Mouse (Mus musculus): Measurements from ENCODE around the gene Usp51.
"Not testable (repeated sequence)": the region's sequence is repeated elsewhere in the genome, so short reads cannot be mapped to it uniquely, and the experiment has no call there.

Usp51 gene

GRCm38 (mm10) chrX:153006387-153006841 lies at the start of gene Usp51:
Gene Usp51 (plus strand): TSS chrX:153006469.
- peak; percentile 12 for DNase-seq

DNA sequence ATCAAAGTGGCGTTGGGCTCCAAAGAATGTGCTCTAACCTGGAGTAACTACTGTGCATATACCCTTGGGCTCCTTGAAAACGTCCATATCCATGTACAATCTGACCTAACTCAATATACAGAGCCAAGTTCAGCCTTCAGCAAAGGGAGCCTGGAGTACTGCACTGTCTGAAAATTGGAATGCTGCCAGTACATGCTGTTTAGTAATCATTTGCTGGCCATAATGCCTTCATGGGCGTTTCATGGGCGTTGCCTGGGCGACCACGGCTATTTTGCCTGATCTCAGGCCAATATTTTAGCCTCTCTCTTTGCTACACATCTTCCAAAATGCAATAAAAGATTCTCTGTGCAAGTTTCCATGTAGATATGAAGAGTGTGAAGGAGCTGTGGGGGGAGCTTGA lies 36.7 kb upstream of the Usp51 start:
- no peak for DNase-seq

DNA sequence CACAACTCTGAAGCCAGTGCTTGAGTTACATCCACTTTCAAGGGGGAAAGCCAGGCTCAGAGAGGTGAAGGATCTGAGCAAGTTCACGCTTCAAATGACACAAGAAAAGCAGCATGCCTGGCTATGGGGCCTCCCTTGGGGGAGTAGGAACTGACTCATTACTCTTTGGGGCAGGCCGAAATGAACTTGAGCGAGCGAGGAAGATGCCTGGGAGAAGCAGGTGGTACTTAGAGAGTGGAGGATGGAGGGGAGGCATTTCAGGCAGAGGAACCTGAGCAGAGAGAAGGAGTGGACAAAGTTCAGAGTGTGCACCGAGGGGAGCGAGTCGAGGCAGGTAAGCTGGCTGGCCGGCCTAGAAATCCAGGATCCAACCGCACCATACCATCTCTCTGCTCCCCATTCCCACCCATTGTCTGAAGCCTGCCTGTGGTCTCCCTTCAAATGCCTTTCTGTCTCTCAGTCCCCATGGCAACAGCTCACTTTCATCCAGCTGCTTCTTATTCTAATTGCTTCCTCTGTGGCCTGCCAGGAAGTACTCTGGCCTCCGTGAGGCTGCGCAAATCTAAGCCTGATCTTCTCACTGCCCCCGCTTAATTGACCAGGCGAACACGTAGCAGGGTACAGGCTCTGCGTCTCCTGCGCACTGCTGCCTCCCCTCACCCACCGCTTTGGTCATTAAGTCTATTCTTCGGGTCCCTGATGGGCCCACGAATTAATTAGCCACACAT lies 32.6 kb upstream of the Usp51 start:
- not testable (repeated sequence) for DNase-seq

- no peak for DNase-seq
These were observed 32.0 kb upstream of the Usp51 start for GRCm38 (mm10) chrX:152974204-152974661.

- DNase-seq: no peak
These were observed 29.7 kb upstream of the Usp51 start for GRCm38 (mm10) chrX:152976538-152976937.

DNA sequence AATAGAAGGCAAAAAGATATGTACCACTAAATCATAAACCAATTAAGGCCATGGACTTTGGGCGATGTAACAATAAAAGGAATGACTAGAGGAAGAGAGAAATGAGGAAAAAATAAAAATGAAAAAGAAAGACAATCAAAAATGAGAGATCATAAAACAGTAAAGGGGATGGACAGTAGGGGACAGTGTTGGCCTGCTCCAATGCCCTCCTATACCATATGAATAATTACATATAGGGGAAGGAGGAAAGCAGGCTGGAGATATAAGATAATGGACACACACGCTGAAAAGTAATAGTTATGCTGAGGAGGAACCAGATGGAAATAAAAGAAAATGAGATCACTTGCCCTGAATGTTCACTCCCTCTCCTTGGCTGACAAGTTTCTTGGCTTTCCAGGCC lies 21.3 kb upstream of the Usp51 start:
- no peak for DNase-seq

DNA sequence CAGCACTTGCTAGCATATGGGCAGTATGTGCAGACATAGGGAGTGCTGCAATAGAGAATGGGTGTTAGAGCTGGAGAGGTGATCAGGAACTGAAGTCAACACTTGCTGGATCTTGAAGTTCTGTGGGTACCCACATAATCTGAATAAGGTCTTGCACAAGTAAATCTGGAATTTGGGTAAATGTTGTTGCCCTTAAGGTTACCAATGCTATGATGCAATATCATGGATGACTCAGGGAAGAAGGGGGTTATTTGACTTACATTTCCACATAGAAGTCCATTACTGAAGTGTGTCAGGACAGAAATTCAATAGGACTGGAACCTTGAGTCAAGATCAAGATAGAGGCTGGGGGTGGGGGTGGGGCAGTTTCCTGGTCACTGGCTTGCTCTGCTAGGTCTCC lies 16.4 kb upstream of the Usp51 start:
- not testable (repeated sequence) for DNase-seq

DNA sequence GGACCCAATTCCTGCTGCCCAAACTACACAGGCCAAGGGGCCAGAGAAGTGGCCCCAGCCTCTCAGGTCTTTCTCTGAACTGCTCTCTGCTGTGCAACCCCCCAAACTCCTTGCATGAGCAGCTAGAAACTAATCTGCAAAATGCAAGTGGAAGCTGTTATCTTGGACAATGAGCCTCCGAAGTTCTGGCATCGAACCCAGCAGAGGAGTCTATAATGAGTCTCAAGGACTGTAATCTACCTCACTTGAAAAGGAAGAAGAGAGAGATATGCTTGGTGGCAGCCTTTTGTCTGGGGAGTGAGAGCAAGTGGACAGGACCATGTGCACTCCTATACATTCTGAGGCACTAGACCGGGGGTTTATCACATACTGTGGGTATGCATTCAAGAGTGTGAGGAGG lies 10.2 kb upstream of the Usp51 start:
- not testable (repeated sequence) for DNase-seq

- DNase-seq: peak; percentile 11
These were observed 884 bp downstream of the Usp51 start for GRCm38 (mm10) chrX:153007021-153007684.

- no peak for DNase-seq
These were observed 1.4 kb downstream of the Usp51 start for GRCm38 (mm10) chrX:153007685-153008047.

GRCm38 (mm10) chrX:153025255-153025654 lies 19.0 kb downstream of the Usp51 start:
- not testable (repeated sequence) for DNase-seq

- DNase-seq: not testable (repeated sequence)
These were observed 19.4 kb downstream of the Usp51 start for GRCm38 (mm10) chrX:153025709-153026108.

- not testable (repeated sequence) for DNase-seq
These were observed 25.3 kb downstream of the Usp51 start for GRCm38 (mm10) chrX:153031547-153031946.

GRCm38 (mm10) chrX:153037087-153037971 lies 31.1 kb downstream of the Usp51 start, which contains the start of gene Mageh1:
Gene Mageh1 (minus strand): TSS chrX:153037575.
- peak; percentile 78 for DNase-seq

- not testable (repeated sequence) for DNase-seq
These were observed 31.9 kb downstream of the Usp51 start for GRCm38 (mm10) chrX:153037972-153038744.
